Mouse (Mus musculus): ENCODE data around the gene Gm21394.
"Not testable (repeated sequence)": the region's sequence is repeated elsewhere in the genome, so short reads cannot be mapped to it uniquely, and the experiment has no call there.

Gene Gm21394

DNA sequence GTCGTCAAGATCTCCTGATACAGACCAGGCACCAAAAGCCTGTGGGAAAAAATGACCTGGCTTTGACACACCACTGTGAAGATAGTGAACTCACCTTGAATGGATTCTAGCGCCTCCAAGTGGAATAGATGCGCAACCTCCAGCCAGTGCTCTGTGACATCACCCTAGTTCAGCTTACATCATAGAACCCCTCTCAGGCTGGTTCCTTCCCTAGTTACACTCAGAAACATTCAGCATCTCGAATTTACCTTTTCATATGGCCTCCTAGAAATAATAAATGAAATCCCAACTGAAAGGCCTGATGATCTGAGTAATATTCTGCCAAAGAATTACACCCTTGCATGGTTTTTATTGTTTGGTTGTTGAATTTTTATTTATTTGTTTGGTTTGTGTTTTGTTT lies at the start of gene Gm21394:
Gene Gm21394 (minus strand): TSS at position 101 of the 400 bp plus-strand sequence.
- not testable (repeated sequence) for DNase-seq (ENCODE audit: low read depth in 2 of 2, low spot score in 2 of 2)

Data from CD8-positive naive resting alpha-beta T cell, adult 2 months (primary cell).